Mouse (Mus musculus): ENCODE measurements around the gene Dnah10. TPM values are rescaled to one million over a fixed set of nuclear protein-coding genes. Genes with fewer than 3 reads are reported as not detected.

Gene Dnah10
- polyA plus RNA-seq (2012; rRNA removed): 0.13 and 0.15 TPM in 2 replicates

DNA sequence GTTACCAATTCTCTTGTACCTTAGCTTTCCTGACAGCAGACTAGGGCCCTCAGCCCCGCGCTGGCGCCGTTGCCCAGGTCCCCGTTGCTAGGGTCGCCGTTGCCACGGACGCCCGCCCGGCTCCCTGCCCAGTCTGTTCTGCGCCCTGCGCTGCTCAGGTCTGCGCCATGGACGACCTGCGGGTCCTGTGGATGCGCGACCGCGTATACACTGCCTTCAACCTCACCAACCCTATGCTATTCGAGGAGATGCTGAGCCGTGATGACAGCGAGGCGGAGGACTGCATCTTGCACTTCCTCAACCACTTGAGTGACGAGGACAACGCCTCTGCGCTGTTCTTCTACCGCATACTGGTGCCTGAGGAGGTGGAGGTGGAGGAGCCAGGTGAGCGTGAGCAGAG lies at the start of gene Dnah10:
TSS of gene Dnah10 (plus strand) at position 89 of the 400 bp plus-strand sequence.

DNA sequence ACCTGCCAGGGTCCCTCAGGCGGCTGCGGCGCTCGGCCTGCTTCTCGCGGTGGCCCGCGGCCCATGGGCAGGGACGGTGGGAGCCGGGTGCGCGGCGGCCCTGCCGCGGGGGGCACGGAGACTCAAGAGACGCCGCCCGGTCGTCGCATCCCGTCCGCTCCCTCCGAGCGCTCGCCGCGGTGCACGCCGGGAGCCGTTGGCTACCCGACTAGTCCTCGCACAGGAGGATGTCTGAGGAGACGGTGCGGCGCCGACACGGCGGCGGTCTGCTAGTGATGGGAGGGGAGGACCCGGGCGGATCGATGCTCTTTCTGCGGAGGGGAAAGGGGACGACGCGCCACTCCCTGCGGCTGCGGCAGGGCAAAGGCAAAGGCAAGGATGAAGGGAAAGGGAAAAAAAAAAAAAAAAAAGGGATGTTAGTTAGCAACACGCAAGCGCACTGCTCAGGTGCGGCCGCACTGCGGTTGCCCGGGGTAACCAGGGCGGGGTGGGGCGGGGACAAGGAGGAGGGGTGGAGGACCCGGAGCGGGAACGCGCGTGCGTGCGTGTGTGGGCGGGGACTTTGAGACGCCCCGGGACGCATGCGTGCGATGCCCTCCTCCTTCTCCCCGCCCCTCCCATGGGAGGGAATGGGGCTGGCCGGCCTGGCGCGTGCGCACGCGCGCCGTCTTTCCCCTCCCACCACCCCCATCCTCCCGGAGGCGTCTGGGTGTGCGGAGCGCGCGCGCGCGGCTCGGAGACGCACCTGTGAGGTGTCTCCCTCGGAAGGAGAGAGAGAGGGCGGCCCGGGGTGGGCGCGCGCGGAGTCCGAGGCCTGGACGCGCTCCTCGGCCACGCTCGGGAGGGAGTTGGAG lies 137.4 kb downstream of the Dnah10 start, which contains the start of the genes Ccdc92 and Zfp664:
TSS of gene Ccdc92 (minus strand) at position 412 of the 854 bp plus-strand sequence.
TSS of gene Zfp664 (plus strand) at position 679 of the 854 bp plus-strand sequence.

Other genes with a start within 250 kb of the Dnah10 start
- gene Rilpl2, start 246.7 kb upstream of the Dnah10 start, polyA plus RNA-seq (2012; rRNA removed): 19.7 and 21.6 TPM in 2 replicates
- gene Snrnp35, start 242.0 kb upstream of the Dnah10 start, polyA plus RNA-seq (2012; rRNA removed): 2.4 and 2.8 TPM in 2 replicates
- 4.6 and 4.8 TPM in 2 replicates for gene Rilpl1, start 193.7 kb upstream of the Dnah10 start, polyA plus RNA-seq (2012; rRNA removed)
- 244 and 292 TPM in 2 replicates for gene Tmed2, start 184.4 kb upstream of the Dnah10 start, polyA plus RNA-seq (2012; rRNA removed)
- gene Ddx55, start 172.2 kb upstream of the Dnah10 start, polyA plus RNA-seq (2012; rRNA removed): 12.1 and 13.3 TPM in 2 replicates
- 26.8 and 37.4 TPM in 2 replicates for gene Eif2b1, start 146.0 kb upstream of the Dnah10 start, polyA plus RNA-seq (2012; rRNA removed)
- 30.2 and 36.8 TPM in 2 replicates for gene Gtf2h3, start 145.9 kb upstream of the Dnah10 start, polyA plus RNA-seq (2012; rRNA removed)
- gene Atp6v0a2, start 96.5 kb upstream of the Dnah10 start, polyA plus RNA-seq (2012; rRNA removed): 97.2 and 132 TPM in 2 replicates
- gene Ccdc92, start 137.3 kb downstream of the Dnah10 start, polyA plus RNA-seq (2012; rRNA removed): 5.8 and 5.9 TPM in 2 replicates
- gene Zfp664, start 137.6 kb downstream of the Dnah10 start, polyA plus RNA-seq (2012; rRNA removed): 15.7 and 18.5 TPM in 2 replicates

Data from colon, adult 2 months (tissue).